Mouse (Mus musculus) thymus, adult 2 months (tissue): Measurements from ENCODE around the gene Nphp4. TPM values are rescaled to one million over a fixed set of nuclear protein-coding genes. Genes with fewer than 3 reads are reported as not detected.
"Not testable (repeated sequence)": the region's sequence is repeated elsewhere in the genome, so short reads cannot be mapped to it uniquely, and the experiment has no call there.

Source experiments
- DNase-seq: peaks from one replicate; pipeline ENCODE4 v3.0.0; 2021
- H3K27ac ChIP-seq: fragments of 200-500 bp; 2 replicates; pipeline ENCODE4 v1.5.1; 2012; ENCODE audit warnings: low read length, control low read depth; ENCODE audit not compliant: control insufficient read depth, insufficient read depth
- H3K27me3 ChIP-seq: fragments of 200-500 bp; 2 replicates; pipeline ENCODE4 v1.6.1; 2012; ENCODE audit warnings: mild to moderate bottlenecking, low read length, moderate library complexity, mixed read lengths; ENCODE audit not compliant: control insufficient read depth, insufficient read depth
- H3K36me3 ChIP-seq: fragments of 200-500 bp; 2 replicates; pipeline ENCODE4 v1.6.1; 2012; ENCODE audit warnings: mild to moderate bottlenecking, low read length, moderate library complexity; ENCODE audit not compliant: control insufficient read depth, insufficient read depth
- H3K4me1 ChIP-seq: fragments of 200-500 bp; replicated peaks from 2 replicates; pipeline ENCODE4 v1.6.1; 2012; ENCODE audit warnings: low read length; ENCODE audit not compliant: control insufficient read depth, insufficient read depth
- H3K4me3 ChIP-seq: fragments of 200-500 bp; 2 replicates; pipeline ENCODE4 v1.5.1; 2012; ENCODE audit warnings: mild to moderate bottlenecking, low read length, control low read depth, moderate library complexity; ENCODE audit not compliant: control insufficient read depth, insufficient read depth
- CTCF ChIP-seq: fragments of 200-500 bp; IDR thresholded peaks from 2 replicates; pipeline ENCODE4 v1.5.1; 2012; ENCODE audit warnings: mild to moderate bottlenecking, control low read depth, low read length, moderate library complexity, borderline replicate concordance; ENCODE audit not compliant: control insufficient read depth, poor library complexity, insufficient read depth; ENCODE audit errors: extremely low read depth
- POLR2A ChIP-seq: fragments of 200-500 bp; IDR thresholded peaks from 2 replicates; pipeline ENCODE4 v1.6.1; 2012; ENCODE audit warnings: mild to moderate bottlenecking, low read length, control low read depth, moderate library complexity; ENCODE audit not compliant: control insufficient read depth, poor library complexity, insufficient read depth; ENCODE audit errors: extremely low read depth
- WGBS: fragments of 180-500 bp; shearing (Covaris S2); methylation state at CpG from one replicate; pipeline ENCODE4 v1.1.7; 2018; 5-methylcytosine and 5-hydroxymethylcytosine counted together
- polyA plus RNA-seq: library from polyadenylated mRNA; depleted of rRNA; stranded (reverse); fragments of >200 nt; gene quantifications from 2 replicates; pipeline ENCODE4 v1.2.3, GENCODE M21; 2012

Nphp4 gene
- polyA plus RNA-seq, 1 experiment: 3.6 TPM

DNA sequence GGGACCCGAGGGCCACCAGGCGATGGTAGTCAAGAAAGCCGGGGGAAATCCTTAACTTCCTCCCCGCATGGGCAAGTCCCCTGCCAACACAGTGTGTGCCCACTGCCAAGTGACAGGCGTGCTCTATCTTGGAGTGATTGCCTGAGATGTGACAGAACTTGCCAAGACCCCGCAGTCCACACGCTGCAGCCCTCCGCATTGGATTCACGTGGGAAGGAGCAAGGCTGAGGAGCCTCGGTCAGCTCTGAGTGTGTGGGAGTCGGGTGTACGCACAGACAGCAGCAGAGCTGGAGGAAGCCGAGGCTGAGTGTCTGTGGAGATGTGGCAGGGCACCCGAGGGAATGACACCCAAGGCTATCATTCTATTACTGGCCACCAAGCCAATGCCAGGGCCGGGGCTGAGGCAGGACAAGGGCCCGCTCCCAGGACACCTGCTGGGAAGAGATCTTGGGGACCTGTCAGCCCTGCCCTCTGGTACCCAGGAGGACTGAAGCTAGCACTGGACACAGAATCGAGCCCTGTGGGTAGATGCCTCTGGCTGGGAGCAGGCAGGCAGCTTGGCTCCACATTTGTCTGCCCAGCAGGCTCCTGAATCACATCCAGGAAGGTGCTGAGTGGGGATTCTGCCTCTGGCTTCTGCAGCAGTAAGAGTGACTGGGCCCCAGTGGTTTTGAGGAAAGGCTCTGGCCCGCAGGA lies 73.1 kb downstream of the Nphp4 start:
- 95% methylated on average over 18 of the region's 18 CpGs for WGBS
- Histone ChIP-seq H3K4me1 (no peaks in the 10 kb centered on the region), H3K27me3 (no peaks in the 10 kb centered on the region), H3K36me3 (no peaks in the 10 kb centered on the region), H3K27ac (no peak overlapping the region), H3K4me3 (no peak overlapping the region)
- TF ChIP-seq CTCF: no peak
- no peak for TF ChIP-seq POLR2A
- no peak for DNase-seq

DNA sequence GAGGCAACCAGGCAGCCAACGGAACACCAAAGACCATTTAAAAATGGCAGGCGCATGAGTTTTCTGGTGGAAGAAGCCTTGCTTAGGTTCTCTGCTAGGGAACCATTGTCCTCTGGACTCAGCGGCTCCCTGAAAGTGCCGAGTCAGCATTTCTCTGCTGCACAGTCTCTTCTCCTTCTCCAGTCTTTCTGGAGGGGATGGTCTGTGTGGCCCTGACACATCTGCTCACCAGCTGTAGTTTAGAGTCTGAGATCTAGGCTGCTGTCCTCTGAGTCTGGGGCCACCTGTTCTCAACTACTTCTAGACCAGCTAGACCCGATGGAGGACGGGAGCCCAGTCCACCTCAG lies 73.7 kb downstream of the Nphp4 start:
- H3K4me3 ChIP-seq: no peak overlapping the region
- no peaks in the 10 kb centered on the region for H3K27me3 ChIP-seq
- no peak for DNase-seq
- 95% methylated on average over 6 of the region's 6 CpGs for WGBS
- no peaks in the 10 kb centered on the region for H3K36me3 ChIP-seq
- H3K27ac ChIP-seq: no peak overlapping the region
- no peaks in the 10 kb centered on the region for H3K4me1 ChIP-seq
- TF ChIP-seq CTCF (no peak), POLR2A (no peak)

DNA sequence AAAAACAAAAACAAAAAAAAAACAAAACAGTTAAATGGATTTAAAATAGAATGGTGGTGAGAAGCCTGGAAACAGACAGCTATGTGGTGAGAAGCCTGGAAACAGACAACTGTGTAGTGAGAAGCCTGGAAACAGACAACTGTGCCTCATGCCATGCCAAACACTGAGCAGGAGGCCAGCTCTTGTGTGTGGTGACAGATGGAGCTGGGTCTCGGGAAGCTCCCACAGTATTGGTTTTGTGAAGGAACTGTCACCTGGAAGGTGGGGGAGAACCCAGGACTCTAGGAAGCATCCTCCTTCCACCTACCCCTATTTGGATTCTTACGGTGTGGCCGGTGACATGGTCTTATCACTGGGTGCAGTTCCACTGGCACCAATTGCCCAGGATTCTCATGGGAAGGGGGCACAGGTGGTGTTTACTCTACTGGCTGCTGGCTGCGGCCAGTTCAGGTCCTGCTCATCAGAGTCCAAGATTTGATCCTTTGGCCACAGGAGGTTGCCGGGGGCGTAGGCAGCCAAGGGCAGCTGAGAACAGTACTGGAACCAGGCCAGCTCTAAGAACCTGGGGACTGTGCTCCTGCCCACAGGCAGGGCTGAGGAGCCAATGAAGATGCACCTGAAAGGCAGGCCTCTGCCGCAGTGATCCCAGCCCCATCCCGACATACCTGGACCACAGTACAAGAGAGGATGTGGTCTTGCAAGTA lies 77.2 kb downstream of the Nphp4 start:
- Histone ChIP-seq H3K4me1 (no peaks in the 10 kb centered on the region), H3K27me3 (no peaks in the 10 kb centered on the region), H3K27ac (no peak overlapping the region), H3K4me3 (no peak overlapping the region), H3K36me3 (no peaks in the 10 kb centered on the region)
- 95% methylated on average over 8 of the region's 8 CpGs for WGBS
- TF ChIP-seq CTCF (no peak), POLR2A (no peak)
- no peak for DNase-seq

DNA sequence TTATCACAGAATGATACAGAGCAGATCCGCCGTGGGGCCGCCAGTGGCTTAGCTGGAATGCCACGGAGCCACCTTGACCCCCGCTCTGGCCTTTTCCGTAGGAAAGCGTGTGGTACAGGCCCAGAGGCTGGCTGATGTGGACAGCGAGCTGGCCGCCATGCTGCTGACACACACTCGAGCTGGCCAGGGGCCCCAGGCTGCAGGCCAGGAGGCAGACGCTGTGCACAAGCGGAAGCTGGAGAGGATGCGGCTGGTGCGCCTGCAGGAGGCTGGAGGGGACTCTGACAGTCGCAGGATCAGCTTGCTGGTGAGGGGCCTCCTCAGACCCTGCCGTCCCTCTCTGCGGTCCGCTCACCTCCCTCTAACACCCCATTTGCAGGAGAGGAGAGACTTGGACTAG lies 77.9 kb downstream of the Nphp4 start:
- no peak overlapping the region for H3K4me3 ChIP-seq
- TF ChIP-seq POLR2A (no peak), CTCF (no peak)
- no peak overlapping the region for H3K27ac ChIP-seq
- WGBS: 89% methylated on average over 18 of the region's 18 CpGs
- no peaks in the 10 kb centered on the region for H3K27me3 ChIP-seq
- no peak for DNase-seq
- no peaks in the 10 kb centered on the region for H3K4me1 ChIP-seq
- H3K36me3 ChIP-seq: no peaks in the 10 kb centered on the region

DNA sequence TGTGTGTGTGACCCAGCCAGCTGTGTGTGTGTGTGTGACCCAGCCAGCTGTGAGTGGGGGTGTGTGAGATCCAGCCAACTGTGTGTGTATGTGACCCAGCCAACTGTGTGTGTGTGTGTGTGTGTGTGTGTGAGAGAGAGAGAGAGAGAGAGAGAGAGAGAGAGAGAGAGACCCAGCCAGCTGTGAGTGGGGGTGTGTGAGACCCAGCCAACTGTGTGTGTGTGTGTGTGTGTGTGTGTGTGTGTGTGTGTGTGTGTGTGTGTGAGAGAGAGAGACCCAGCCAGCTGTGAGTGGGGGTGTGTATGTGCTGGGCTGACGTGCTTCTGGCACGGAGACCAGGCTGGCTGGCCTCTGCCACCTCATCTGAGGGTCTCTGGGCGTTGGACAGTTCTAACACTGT lies 79.3 kb downstream of the Nphp4 start:
- WGBS: 80% methylated on average over 3 of the region's 3 CpGs
- not testable (repeated sequence) for H3K36me3 ChIP-seq, H3K27ac ChIP-seq, H3K4me1 ChIP-seq, H3K27me3 ChIP-seq, DNase-seq, H3K4me3 ChIP-seq

DNA sequence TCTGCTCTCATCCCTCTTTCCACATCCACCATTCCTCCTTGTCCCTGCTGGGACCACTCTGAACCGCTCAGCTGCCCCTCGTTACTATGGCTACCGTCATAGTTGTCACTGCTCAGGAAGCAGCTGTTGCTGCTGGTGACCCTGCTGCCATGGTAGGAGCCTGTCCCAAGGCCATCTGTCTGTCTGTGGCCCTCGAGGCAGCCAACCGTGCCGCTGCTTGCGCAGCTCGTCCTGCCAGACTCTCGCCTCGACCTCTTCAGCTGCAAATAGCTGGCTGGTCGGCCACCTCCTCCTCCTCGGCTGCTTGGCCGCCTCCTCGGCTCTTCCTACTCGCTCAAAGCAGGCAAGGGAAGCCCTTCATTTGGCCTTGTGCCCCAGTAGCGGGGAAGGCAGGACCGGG lies 81.7 kb downstream of the Nphp4 start:
- WGBS: 50% methylated on average over 17 of the region's 17 CpGs
- no peak for DNase-seq
- Histone ChIP-seq H3K27me3 (no peaks in the 10 kb centered on the region), H3K27ac (no peak overlapping the region), H3K4me3 (no peak overlapping the region), H3K36me3 (no peaks in the 10 kb centered on the region), H3K4me1 (no peaks in the 10 kb centered on the region; the same call in 1 of the 2 replicates)
- no peak for TF ChIP-seq POLR2A
- no peak for TF ChIP-seq CTCF

DNA sequence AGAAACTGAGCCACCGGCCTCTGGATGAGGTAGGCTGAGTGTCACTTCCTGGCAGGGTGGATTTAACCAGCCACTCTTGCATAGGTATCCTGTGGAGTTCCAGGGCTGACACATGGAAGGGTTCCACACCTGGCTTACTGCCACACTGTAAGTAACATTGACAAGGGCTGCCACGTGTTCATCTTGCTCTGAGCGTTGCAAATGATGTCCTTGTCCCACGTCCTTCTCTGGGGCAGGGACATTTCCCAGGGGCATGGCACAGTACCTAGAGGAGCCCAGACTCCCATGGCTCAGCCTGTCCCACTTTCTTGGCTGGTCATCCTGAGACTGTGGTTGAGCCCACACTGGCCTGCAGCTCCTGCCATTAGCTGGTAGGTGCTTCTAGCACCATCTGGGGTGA lies 91.5 kb downstream of the Nphp4 start:
- Histone ChIP-seq H3K27me3 (no peaks in the 10 kb centered on the region), H3K36me3 (no peaks in the 10 kb centered on the region), H3K4me3 (no peak overlapping the region), H3K4me1 (no peaks in the 10 kb centered on the region), H3K27ac (no peak overlapping the region)
- no peak for DNase-seq
- TF ChIP-seq POLR2A (no peak), CTCF (no peak)
- WGBS: 80% methylated on average over 4 of the region's 4 CpGs
